Mouse (Mus musculus): ENCODE measurements around the gene Arid3c. TPM values are rescaled to one million over a fixed set of nuclear protein-coding genes. Genes with fewer than 3 reads are reported as not detected.
"Not testable (repeated sequence)": the region's sequence is repeated elsewhere in the genome, so short reads cannot be mapped to it uniquely, and the experiment has no call there.

Gene Arid3c
- total RNA-seq (2021), result not detected

- intact Hi-C loops (cut with DNase I), result no loop called here
Measured at GRCm38 (mm10) chr4:41731052-41731765, at the start of gene Arid3c. Gene Arid3c (minus strand): TSS chr4:41731142.

GRCm38 (mm10) chr4:41775840-41776239 is 44.9 kb upstream of the Arid3c start:
- intact Hi-C loops (cut with DNase I); DNase-seq (ENCODE audit: low spot score): not testable (repeated sequence)

More at GRCm38 (mm10) chr4:41731052-41731765, at the start of gene Arid3c:
- no peak for DNase-seq (ENCODE audit: low spot score)

DNA sequence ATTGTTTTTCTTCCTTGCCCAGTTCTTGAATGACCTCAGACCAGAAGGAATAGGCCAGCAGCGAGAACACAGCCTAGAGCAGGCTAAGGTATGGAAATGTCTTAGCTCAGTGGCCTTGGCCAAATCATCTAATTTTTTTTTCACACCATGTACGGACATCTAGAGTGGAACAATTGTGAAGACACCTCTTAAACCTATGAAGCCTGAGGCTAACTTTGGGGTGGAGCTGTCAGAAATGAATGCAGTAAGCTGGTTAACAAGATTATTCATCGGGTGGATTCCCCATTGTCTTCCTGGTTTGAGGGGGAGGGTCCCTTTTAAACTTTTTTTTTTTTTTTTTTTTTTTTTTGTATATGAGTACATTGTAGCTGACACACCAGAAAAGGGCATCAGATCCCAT is 43.6 kb upstream of the Arid3c start:
- intact Hi-C loops (cut with DNase I), result not testable (repeated sequence)

DNA sequence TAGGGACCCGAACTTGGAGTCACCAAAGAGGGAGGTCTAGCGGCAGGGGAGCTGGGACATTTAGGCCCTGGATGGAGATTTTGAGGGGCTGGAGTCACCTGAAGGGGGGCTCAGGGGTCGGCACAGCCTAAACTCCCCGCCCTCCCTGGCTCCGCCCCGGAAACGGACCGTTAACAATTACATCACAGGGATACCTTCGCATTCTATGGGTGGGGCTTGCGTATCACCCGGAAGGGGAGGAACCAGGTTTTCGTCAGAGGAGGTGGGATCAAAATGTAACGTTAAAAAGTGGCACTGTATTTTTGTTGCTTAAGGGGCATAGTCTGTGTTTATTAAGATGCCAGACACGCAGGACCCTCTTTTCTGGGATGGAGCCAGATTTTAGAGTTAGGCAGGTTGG is 43.1 kb upstream of the Arid3c start, which contains the start of gene Ccl27a:
TSS of gene Ccl27a (minus strand) at position 246 of the 400 bp plus-strand sequence.
- intact Hi-C loops (cut with DNase I), result not testable (repeated sequence)

More for the DNA sequence above, 43.6 kb upstream of the Arid3c start:
- DNase-seq (ENCODE audit: low spot score), result not testable (repeated sequence)

DNA sequence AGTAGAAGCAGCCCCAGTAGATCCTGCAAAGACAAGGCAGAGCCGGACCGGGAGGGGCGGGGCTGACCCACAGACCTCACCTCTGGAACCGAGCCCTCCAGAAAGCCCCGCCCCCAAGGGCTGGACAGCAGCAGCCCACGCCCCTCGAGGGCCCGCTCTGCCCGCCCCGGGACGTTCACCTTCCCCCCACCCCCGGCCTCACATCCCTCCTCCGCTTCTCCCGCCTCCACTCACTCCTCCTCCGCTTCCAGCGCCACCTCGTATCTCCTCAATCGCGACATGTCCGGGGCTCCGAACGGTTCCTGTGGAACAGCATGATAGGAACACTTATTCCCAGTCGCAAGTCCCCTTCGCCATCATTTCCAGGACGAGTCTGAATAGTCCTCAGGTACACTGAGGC is 42.6 kb upstream of the Arid3c start:
- peak; percentile 55 for DNase-seq (ENCODE audit: low spot score)
- intact Hi-C loops (cut with DNase I), result loop anchor here (2.0 kb wide), 1 partner anchor 17 kb away; the partner anchor contains the start of gene Sigmar1

More for the DNA sequence above, 43.1 kb upstream of the Arid3c start, which contains the start of gene Ccl27a:
- DNase-seq (ENCODE audit: low spot score), result peak; percentile 67

GRCm38 (mm10) chr4:41772946-41773345 is 42.0 kb upstream of the Arid3c start:
- DNase-seq (ENCODE audit: low spot score), result not testable (repeated sequence)

DNA sequence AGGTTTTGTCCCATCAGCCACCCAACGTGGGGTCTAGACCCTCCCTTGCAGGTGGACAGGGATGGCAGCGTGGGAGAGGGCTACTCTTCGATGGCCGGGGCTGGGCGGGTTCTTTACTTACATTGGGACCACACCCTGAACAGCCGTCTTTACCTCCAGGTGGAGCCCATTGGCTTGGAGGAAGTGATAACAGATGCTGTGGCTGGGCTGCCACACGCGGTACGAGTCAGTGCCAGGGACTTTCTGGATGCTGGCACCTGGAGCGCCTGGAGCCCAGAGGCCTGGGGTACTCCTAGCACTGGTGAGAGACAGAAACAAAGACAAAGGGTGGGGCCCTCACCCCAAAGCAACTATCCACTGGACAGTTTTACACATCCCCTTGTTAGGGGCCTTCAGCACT is 36.4 kb upstream of the Arid3c start:
- DNase-seq (ENCODE audit: low spot score); intact Hi-C loops (cut with DNase I): not testable (repeated sequence)

More at GRCm38 (mm10) chr4:41772946-41773345, 42.0 kb upstream of the Arid3c start:
- intact Hi-C loops (cut with DNase I), result loop anchor here (2.0 kb wide), 1 partner anchor 16 kb away; the partner anchor contains the start of gene Sigmar1

DNA sequence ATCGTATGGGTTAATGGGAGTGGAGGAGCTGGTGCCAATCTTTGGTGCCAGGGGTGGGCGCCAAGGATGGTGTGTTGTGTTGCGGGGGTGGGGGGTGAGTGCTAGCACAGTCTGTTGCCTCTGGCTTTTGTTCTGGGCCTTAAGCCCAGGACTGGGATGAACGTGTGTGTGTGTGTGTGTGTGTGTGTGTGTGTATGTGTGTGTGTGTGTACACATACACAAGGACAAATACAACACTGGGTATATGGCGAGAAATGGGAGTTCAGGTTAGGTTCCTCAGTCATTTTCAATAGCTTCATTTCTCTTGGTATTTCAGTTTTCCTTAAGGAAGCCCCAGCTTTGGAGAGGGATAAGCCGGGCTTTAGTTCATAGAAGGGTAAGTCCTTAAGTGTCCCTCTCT is 32.2 kb upstream of the Arid3c start:
- intact Hi-C loops (cut with DNase I), result not testable (repeated sequence)

DNA sequence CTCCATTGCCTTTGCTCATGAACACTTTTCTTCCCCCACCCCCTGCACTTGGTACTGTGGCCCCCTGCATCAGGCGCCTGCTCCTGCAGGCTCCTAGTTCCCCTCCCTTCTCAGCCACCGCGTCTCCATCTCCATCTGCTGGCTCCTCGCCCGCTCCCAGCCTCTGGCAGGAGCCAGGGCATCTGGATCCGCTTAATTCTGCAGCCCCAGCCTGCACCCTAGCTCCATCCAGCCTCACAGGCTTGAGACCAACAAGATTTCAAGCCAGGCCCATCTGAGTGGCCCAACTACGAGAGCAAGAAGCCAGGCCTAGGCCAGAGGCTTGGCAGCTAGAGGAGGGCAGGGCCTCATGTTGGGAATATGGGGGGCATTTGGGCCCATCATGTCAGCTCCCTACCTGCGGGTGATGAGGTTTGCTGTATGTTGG is 31.8 kb upstream of the Arid3c start:
- DNase-seq (ENCODE audit: low spot score), result peak; percentile 65
- intact Hi-C loops (cut with DNase I), result not testable (repeated sequence)

More for the DNA sequence above, 32.2 kb upstream of the Arid3c start:
- not testable (repeated sequence) for DNase-seq (ENCODE audit: low spot score)

DNA sequence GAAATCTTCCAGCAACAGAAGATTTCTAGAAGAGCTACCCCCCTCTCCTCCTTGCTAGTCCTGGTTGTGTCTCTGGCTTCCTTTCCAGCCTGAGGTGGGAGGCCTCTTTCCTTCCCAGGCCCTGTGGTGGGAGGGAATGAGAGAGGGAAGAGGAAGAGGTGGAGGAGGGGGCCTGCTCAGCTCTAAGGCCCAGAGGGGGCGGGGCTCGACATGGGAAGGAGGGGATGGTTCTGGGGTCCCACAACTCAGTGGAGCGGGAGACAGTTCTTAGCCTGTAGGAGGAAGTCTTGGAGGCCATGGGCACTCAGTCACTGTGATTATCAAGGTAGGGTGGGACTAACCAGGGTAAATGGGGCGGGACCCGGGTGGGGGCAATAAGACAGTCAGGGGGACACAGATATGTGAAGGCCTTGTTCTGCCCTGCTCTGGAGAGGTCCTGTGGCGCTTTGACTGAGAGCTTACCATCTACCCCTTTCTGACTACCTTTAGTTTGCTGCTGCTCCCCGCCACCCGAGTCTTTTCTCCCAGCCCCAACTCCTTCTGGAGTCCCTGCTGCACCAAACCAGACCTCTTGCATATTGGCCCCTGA is 31.3 kb upstream of the Arid3c start:
- no peak for DNase-seq (ENCODE audit: low spot score)
- intact Hi-C loops (cut with DNase I), result no loop called here

- DNase-seq (ENCODE audit: low spot score), result no peak
- intact Hi-C loops (cut with DNase I), result no loop called here
Measured at GRCm38 (mm10) chr4:41761680-41762079, 30.7 kb upstream of the Arid3c start.

GRCm38 (mm10) chr4:41760911-41761310 is 30.0 kb upstream of the Arid3c start:
- intact Hi-C loops (cut with DNase I), result no loop called here
- DNase-seq (ENCODE audit: low spot score), result no peak

- DNase-seq (ENCODE audit: low spot score), result peak; percentile 94
- intact Hi-C loops (cut with DNase I), result no loop called here
Measured at GRCm38 (mm10) chr4:41760288-41760721, 29.4 kb upstream of the Arid3c start.

DNA sequence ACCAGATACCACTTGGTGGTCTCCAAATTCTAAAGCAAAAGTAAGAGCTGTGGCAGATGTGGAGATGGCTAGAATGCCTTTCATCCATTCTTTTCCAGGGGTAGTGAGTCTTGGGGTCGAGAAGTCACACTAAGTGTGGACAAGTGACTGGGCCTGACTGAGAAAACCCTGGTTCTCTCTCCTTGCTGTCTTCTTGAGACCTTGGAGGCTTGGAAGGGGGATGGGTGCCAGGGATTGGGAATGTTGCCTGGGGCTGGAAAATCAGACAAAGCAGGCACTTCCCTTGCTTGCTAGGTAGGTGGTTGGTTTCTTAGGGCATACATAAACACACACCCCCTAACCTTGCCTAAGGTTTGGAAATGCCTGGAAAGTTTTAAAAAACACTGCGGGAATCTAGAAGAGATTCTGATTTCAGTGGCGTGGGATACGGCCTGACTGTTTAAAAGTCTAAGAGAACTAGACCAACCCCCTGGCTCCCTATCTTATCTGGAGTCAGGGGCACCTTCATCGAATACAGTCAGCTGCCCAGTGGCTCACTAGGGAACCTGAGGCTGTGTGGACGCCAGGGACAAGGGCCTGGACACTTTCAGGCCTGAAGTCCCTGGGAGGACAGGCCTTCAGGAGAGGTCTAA is 28.8 kb upstream of the Arid3c start:
- intact Hi-C loops (cut with DNase I), result no loop called here
- no peak for DNase-seq (ENCODE audit: low spot score)

DNA sequence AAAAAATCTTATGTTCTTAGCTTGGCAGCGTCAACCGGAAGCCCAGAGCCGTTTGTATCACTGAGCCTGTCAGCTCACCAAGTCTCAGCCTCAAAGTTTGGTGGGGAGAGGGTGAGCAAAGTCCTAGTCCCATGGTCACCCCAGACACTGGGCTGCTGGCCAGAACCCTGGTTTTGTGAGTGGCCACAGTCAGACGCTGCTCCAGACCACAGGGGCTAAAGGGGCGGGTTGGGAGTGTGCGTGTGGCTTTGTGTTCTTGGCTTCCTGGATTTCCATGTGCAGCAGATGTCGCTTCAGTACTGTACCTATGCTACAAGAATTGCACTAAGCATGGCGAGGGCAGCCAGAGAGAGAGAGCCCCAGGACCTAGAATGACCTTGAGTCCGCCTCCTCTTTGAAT is 28.3 kb upstream of the Arid3c start:
- intact Hi-C loops (cut with DNase I), result no loop called here
- no peak for DNase-seq (ENCODE audit: low spot score)

- intact Hi-C loops (cut with DNase I), result no loop called here
- no peak for DNase-seq (ENCODE audit: low spot score)
Measured at GRCm38 (mm10) chr4:41758701-41759100, 27.8 kb upstream of the Arid3c start.

- intact Hi-C loops (cut with DNase I), result no loop called here
- no peak for DNase-seq (ENCODE audit: low spot score)
Measured at GRCm38 (mm10) chr4:41758021-41758420, 27.1 kb upstream of the Arid3c start.

DNA sequence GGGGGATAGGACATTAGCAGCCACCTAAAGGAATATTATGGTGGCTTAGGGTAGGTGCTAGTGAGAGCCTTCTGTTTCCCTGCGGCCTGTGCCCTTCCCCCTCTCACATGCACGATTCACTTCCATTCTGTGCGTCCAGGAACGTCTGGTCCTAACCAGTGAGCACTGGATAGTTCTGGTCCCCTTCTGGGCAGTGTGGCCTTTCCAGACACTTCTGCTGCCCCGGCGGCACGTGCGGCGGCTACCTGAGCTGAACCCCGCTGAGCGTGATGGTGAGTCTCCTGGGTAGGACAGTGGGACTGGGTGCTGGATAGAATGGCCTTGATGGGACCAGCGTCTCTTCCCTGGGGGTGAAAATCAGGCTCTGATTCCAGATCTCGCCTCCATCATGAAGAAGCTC is 26.4 kb upstream of the Arid3c start:
- intact Hi-C loops (cut with DNase I), result loop anchor here (2.0 kb wide), 1 partner anchor 15 kb away; no protein-coding TSS in a partner anchor
- DNase-seq (ENCODE audit: low spot score), result no peak

- no peak for DNase-seq (ENCODE audit: low spot score)
- intact Hi-C loops (cut with DNase I), result loop anchor here (2.0 kb wide), 1 partner anchor 16 kb away; no protein-coding TSS in a partner anchor
Measured at GRCm38 (mm10) chr4:41756440-41756839, 25.5 kb upstream of the Arid3c start.
